Mouse (Mus musculus): ENCODE results near the gene Mafk. TPM values are rescaled to one million over a fixed set of nuclear protein-coding genes. Genes with fewer than 3 reads are reported as not detected.

Mafk gene
- total and polyA plus RNA-seq, 3 experiments = 16.4 to 24.1 (median 23.6) TPM

- Histone ChIP-seq H3K4me3 (replicated peaks in 1 of 3; ENCODE audit: low read depth in 2 of 3, low read length in 2 of 3, poor library complexity in 1 of 3) (peak overlapping the region; percentile 80 to 92 (median 87)), H3K4me2 (ENCODE audit: insufficient read depth, low read depth, poor library complexity, severe bottlenecking) (peak overlapping the region; percentile 97), H3K79me2 (replicated peaks; ENCODE audit: control insufficient read depth, extremely low read depth, insufficient read depth, poor library complexity, severe bottlenecking) (peaks cover 38% of the 10 kb centered on the region), H3K9me3 (replicated peaks; ENCODE audit: low read length) (no peaks in the 10 kb centered on the region), H3K4me1 (ENCODE audit: control insufficient read depth in 1 of 2, insufficient read depth in 2 of 2) (peaks cover 25 to 49% of the 10 kb centered on the region in 2 experiments), H3K27ac (ENCODE audit: insufficient read depth, low read depth) (no peak overlapping the region), H3K36me3 (replicated peaks in 1 of 2; ENCODE audit: control insufficient read depth in 1 of 2, insufficient read depth in 1 of 2, low read length in 1 of 2) (peaks cover under 1 to 35% of the 10 kb centered on the region in 2 experiments), H3K9ac (ENCODE audit: insufficient read depth, low read depth) (peak overlapping the region; percentile 84), H3K27me3 (replicated peaks) (peaks cover 8% of the 10 kb centered on the region)
- TF ChIP-seq RCOR1 (conservative IDR thresholded peaks at IDR 0.05; ENCODE audit: low read depth, low read length) (no peak), MAX (IDR thresholded peaks at IDR 0.05; ENCODE audit: low read length) (no peak), KAT2A (IDR thresholded peaks at IDR 0.05; ENCODE audit: insufficient replicate concordance, low read length) (no peak), PAX5 (IDR thresholded peaks at IDR 0.05; ENCODE audit: low read length) (no peak), TCF12 (IDR thresholded peaks at IDR 0.05; ENCODE audit: low read depth, low read length) (no peak), NELFE (IDR thresholded peaks at IDR 0.05; ENCODE audit: low read depth, low read length) (no peak), JUND (conservative IDR thresholded peaks at IDR 0.05; ENCODE audit: low read depth, low read length) (no peak), UBTF (IDR thresholded peaks at IDR 0.05; ENCODE audit: low read depth, low read length) (no peak), BHLHE40 (IDR thresholded peaks at IDR 0.05; ENCODE audit: low read depth, low read length) (no peak), JUN (IDR thresholded peaks at IDR 0.05; ENCODE audit: insufficient read depth, low read depth, low read length) (no peak), ETS1 (conservative IDR thresholded peaks at IDR 0.05; ENCODE audit: low read depth, low read length) (no peak), POLR2A (IDR thresholded peaks at IDR 0.05; ENCODE audit: low read depth, low read length) (no peak), ELF1 (IDR thresholded peaks at IDR 0.05; ENCODE audit: low read depth, low read length) (no peak), GABPA (IDR thresholded peaks at IDR 0.05; ENCODE audit: insufficient replicate concordance, low read depth, low read length) (no peak), TBP (conservative IDR thresholded peaks at IDR 0.05; ENCODE audit: low read depth, low read length) (no peak), USF2 (conservative IDR thresholded peaks at IDR 0.05; ENCODE audit: low read depth, low read length) (no peak), CHD1 (IDR thresholded peaks at IDR 0.05; ENCODE audit: low read depth, low read length) (no peak), MYC (IDR thresholded peaks at IDR 0.05; ENCODE audit: low read depth, low read length) (no peak)
- in situ Hi-C loops (cut with MboI; ENCODE audit: low pct_ligation_motif_present, low pct_unique_long_range_greater_than_20kb, low sequenced_read_pairs) = no loop called here
- DNase-seq (ENCODE audit: extremely low read depth) = no peak
- dilution Hi-C loops (cut with MboI; ENCODE audit: extremely low pct_ligation_motif_present, extremely low pct_unique_long_range_greater_than_20kb, low sequenced_read_pairs) = no loop called here
These were observed 954 bp downstream of the Mafk start for GRCm38 (mm10) chr5:139792159-139792775.

GRCm38 (mm10) chr5:139792966-139793337, 1.6 kb downstream of the Mafk start:
- peaks cover 3 to 42% of the 10 kb centered on the region in 2 experiments for H3K36me3 ChIP-seq (replicated peaks in 1 of 2; ENCODE audit: control insufficient read depth in 1 of 2, insufficient read depth in 1 of 2, low read length in 1 of 2)
- in situ Hi-C loops (cut with MboI; ENCODE audit: low pct_ligation_motif_present, low pct_unique_long_range_greater_than_20kb, low sequenced_read_pairs) (no loop called here), dilution Hi-C loops (cut with MboI; ENCODE audit: extremely low pct_ligation_motif_present, extremely low pct_unique_long_range_greater_than_20kb, low sequenced_read_pairs) (no loop called here)

More at GRCm38 (mm10) chr5:139792966-139793337, 1.6 kb downstream of the Mafk start:
- H3K27ac ChIP-seq (ENCODE audit: insufficient read depth, low read depth) = no peak overlapping the region
- H3K9ac ChIP-seq (ENCODE audit: insufficient read depth, low read depth) = no peak overlapping the region
- DNase-seq (ENCODE audit: extremely low read depth) = no peak
- peaks cover 43% of the 10 kb centered on the region for H3K79me2 ChIP-seq (replicated peaks; ENCODE audit: control insufficient read depth, extremely low read depth, insufficient read depth, poor library complexity, severe bottlenecking)
- no peaks in the 10 kb centered on the region for H3K9me3 ChIP-seq (replicated peaks; ENCODE audit: low read length)
- peak overlapping the region; percentile 97 for H3K4me2 ChIP-seq (ENCODE audit: insufficient read depth, low read depth, poor library complexity, severe bottlenecking)
- TF ChIP-seq EP300 (IDR thresholded peaks at IDR 0.05; ENCODE audit: low read length) (no peak), SIN3A (IDR thresholded peaks at IDR 0.05; ENCODE audit: low read length) (peak; percentile 33; the same call in 1 of the 2 replicates), MXI1 (IDR thresholded peaks at IDR 0.05; ENCODE audit: low read depth, low read length) (no peak)
- peaks cover 25 to 49% of the 10 kb centered on the region in 2 experiments for H3K4me1 ChIP-seq (ENCODE audit: control insufficient read depth in 1 of 2, insufficient read depth in 2 of 2)
- H3K4me3 ChIP-seq (replicated peaks in 1 of 3; ENCODE audit: low read depth in 2 of 3, low read length in 2 of 3, poor library complexity in 1 of 3) = peak overlapping the region in 1 of 3 experiments; percentile 92
- H3K27me3 ChIP-seq (replicated peaks) = peaks cover 2% of the 10 kb centered on the region
